Mouse (Mus musculus): Measurements from ENCODE around the gene Gm9970. TPM values are rescaled to one million over a fixed set of nuclear protein-coding genes. Genes with fewer than 3 reads are reported as not detected.
"Not testable (repeated sequence)": the region's sequence is repeated elsewhere in the genome, so short reads cannot be mapped to it uniquely, and the experiment has no call there.

Gm9970 gene
- total RNA-seq, 2 experiments from 2014 or later, result 0.74 TPM; not detected in 1

DNA sequence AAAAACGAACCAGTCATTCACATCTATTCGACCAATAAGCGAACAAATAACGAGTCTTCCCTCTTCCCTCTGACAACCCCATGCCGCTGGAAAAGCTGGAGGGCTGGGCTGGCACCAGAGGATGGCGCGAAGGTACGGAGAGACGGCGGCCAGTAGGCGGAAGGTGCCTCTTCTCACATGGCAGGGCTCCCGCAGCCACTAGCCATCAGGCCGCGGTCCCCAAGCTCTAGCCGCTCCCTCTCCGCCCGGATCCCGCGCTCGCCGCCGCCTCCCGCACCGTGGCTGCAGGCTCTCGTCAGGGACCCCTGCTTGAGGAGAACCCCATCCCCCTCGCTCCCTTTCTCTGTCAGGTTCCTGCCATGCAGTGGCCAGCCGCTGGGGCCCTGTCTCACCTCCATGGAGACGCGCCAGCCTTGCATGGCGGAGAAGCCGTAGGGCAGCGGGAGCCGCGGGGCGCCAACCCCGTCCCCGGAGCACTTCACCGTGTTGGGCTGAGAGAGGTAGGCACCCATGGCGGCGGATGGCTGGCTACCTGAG lies 21.1 kb downstream of the Gm9970 start:
- Histone ChIP-seq H3K4me3 (peak overlapping the region; percentile 98), H3K27ac (peak overlapping the region; percentile 90)
- no peak for DNase-seq (ENCODE audit: low spot score in 2 of 2)
- peak; percentile 50 for TF ChIP-seq CTCF (conservative IDR thresholded peaks at IDR 0.05)

DNA sequence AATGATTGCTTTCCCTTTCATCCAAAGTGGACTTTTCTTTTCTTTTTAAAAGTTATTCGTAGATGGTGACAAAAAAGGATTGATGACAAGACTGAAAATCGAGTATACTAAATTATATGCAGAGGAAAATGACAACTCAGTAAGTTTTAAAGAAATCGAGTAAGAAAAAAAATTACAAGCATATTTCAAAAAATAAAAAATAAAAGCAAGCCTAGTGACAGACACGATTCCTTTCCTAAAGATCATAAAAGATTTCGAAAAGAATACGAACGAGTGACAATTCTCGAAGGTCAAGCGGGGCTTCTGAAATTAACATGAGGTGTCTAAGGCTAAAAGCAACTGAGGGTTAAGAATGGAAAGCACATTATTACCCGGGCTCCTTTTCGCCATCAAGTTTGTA lies 21.6 kb downstream of the Gm9970 start:
- peak overlapping the region; percentile 98 for H3K4me3 ChIP-seq
- no peak for DNase-seq (ENCODE audit: low spot score in 2 of 2)
- no peak for TF ChIP-seq CTCF (conservative IDR thresholded peaks at IDR 0.05)
- H3K27ac ChIP-seq, result peak overlapping the region; percentile 90

DNA sequence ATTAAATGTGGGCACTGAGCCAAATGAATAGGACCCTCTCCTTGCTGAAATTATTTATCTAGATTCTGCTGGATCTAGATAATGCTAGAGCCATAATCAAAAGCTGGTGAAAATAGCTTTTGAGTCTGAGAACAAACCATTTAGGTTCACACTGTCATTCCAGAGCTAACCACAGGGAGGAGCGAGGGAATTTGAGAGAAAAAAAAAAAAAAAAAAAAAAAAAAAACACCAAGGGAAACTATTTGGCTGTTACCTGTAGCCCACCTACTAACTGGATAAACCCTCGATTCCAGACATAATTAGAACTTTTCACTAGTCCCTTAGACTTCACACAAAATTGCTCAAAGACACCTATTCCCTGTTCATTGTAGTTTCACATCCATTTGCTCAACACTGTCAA lies 22.0 kb downstream of the Gm9970 start:
- peak overlapping the region; percentile 47; the same call in 1 of the 2 replicates for H3K27ac ChIP-seq
- peak; percentile 78 for TF ChIP-seq CTCF (conservative IDR thresholded peaks at IDR 0.05)
- peak overlapping the region; percentile 98 for H3K4me3 ChIP-seq
- DNase-seq (ENCODE audit: low spot score in 2 of 2), result no peak

DNA sequence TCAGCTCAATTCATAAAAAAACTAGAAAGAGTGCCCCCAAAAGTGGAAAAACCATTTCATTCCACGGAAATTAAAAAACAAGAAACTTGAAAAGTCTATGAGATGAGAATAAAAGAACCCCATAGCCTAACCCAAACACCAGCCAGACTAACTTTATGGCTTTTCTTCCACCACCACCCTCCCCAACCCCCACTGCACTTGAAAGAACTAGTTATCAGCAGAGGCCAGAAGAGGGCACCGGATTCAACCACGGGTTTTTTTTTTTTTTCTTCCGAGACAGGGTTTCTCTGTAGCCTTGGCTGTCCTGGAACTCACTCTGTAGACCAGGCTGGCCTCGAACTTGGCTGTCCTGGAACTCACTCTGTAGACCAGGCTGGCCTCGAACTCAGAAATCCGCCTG lies 22.7 kb downstream of the Gm9970 start:
- Histone ChIP-seq H3K27ac (no peak overlapping the region), H3K4me3 (no peak overlapping the region)
- DNase-seq (ENCODE audit: low spot score in 2 of 2), result no peak
- no peak for TF ChIP-seq CTCF (conservative IDR thresholded peaks at IDR 0.05)

DNA sequence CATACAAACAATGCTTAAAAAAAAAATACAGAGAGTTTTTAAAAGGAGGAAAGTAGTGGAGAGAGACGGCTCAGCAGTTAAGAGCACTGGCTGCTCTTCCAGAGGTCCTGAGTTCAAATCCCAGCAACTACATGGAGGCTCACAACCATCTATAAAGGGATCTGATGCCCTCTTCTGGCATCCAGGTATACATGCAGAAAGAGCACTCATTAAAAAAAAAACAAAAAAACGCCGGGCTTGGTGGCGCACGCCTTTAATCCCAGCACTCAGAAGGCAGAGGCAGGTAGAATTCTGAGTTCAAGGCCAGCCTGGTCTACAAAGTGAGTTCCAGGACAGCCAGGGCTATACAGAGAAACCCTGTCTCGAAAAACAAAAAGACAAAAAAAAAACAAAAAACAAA lies 24.5 kb downstream of the Gm9970 start:
- DNase-seq (ENCODE audit: low spot score in 2 of 2); H3K4me3 ChIP-seq; H3K27ac ChIP-seq: not testable (repeated sequence)

DNA sequence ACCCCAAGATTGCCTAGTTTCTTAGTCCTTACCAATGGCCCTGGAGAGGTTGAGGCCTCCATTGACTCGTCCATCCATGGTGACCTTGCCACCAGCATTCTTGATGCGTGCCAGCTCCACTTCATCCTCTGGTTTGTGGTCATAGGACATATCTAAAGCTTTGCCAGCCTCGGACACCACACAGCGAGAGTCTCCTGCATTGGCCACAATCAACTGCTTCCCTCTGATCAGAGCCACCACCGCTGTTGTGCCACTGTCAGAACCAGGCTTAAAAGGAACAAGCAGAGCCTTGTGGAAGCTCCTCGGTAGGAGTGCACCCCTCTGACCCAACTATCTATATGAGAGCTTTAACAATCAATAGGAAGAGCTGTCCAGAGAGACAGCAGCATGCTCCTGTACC lies 36.6 kb downstream of the Gm9970 start:
- no peak for DNase-seq (ENCODE audit: low spot score in 2 of 2)
- no peak for TF ChIP-seq CTCF (conservative IDR thresholded peaks at IDR 0.05)
- no peak overlapping the region for H3K27ac ChIP-seq
- no peak overlapping the region for H3K4me3 ChIP-seq

DNA sequence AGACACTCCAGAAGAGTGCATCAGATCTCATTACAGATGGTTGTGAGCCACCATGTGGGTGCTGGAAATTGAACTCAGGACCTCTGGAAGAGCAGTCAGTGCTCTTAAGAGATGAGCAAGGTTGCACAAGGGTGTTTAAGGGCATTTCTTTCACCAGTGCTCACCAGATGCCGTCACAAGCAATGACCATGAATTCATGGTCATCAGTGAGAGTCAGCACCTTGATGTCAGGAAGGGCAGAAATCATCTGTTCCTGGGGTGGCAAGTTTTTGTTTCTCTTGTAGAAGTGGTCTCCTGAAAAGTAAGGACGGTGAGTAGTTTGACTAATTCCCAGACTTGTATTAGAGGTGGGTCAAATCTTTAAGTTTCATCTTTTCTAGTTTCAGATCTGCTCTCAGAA lies 37.2 kb downstream of the Gm9970 start:
- no peak for TF ChIP-seq CTCF (conservative IDR thresholded peaks at IDR 0.05)
- no peak overlapping the region for H3K4me3 ChIP-seq
- no peak for DNase-seq (ENCODE audit: low spot score in 2 of 2)
- H3K27ac ChIP-seq, result no peak overlapping the region

DNA sequence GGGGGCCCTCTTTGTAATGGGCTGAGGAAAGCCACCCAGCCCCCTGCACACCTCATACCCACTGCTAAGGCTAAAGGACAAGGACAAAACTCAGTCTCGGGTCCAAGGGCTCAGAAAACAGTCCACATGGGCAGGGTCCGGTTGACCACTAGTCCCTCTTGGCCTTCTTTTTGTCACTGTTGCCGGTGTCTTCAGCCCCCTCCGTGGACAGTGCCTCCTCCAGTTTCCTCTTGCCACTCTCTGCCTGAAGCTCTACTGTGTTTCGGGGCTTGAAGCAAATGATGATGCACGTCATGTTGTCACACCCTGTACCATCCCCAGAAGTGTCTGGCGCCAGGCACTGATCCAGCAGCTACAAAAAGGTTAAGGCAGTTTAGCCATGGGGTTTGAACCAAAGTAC lies 38.1 kb downstream of the Gm9970 start:
- no peak for TF ChIP-seq CTCF (conservative IDR thresholded peaks at IDR 0.05)
- no peak for DNase-seq (ENCODE audit: low spot score in 2 of 2)
- Histone ChIP-seq H3K4me3 (peak overlapping the region; percentile 87), H3K27ac (peak overlapping the region; percentile 92; the same call in 1 of the 2 replicates)

DNA sequence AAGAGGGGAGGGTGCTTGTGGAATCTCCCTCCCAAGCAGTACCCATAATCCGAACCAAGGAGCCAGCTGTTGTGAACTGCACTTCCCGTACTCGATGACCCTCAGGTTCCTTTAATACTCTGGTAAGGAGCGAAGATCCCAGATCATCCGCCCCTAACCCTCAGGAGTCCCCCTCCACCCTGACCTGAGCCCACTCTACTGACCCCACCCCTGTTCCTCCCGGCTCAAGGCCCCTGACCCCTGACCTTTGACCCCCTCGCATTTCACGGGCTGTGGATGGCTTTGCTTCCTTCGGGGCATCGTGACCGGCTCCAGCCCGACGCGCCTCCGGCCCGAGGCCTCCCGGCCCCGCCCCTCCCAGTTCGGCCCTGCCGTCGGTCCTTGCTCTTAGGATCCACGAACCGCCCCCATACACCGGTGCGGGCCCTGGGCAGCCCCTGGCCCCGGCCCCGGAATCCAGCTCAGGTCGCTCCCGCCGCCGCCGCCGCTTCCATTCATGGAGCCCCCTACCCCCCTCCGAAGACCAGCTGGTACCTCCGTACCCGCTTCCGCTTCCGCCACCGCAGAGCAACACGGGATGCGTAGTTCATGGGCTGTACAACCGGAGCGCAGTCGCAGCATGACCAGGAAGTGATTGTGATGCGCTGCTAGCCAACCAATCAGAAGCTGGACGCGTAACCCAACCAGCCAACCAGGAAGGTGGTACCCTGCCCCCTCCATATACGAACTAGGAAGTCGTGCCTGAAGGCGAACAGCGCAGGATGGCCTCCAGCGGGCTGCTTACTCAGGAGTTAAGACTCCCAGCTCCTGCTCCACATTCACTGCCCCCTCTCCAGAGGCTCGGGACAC lies 39.1 kb downstream of the Gm9970 start, which contains the start of gene Zfp513:
Zfp513 (minus strand) TSS at position 562 of the 849 bp plus-strand sequence.
- peak; percentile 92 to 99 for DNase-seq (ENCODE audit: low spot score in 2 of 2)
- peak within 1 kb of the TSS; percentile 87 for H3K4me3 ChIP-seq
- TF ChIP-seq CTCF (conservative IDR thresholded peaks at IDR 0.05), result 0 out of 2 replicates have a peak, but pooled peaks have one; percentile 16
- peak within 1 kb of the TSS; percentile 92 for H3K27ac ChIP-seq

DNA sequence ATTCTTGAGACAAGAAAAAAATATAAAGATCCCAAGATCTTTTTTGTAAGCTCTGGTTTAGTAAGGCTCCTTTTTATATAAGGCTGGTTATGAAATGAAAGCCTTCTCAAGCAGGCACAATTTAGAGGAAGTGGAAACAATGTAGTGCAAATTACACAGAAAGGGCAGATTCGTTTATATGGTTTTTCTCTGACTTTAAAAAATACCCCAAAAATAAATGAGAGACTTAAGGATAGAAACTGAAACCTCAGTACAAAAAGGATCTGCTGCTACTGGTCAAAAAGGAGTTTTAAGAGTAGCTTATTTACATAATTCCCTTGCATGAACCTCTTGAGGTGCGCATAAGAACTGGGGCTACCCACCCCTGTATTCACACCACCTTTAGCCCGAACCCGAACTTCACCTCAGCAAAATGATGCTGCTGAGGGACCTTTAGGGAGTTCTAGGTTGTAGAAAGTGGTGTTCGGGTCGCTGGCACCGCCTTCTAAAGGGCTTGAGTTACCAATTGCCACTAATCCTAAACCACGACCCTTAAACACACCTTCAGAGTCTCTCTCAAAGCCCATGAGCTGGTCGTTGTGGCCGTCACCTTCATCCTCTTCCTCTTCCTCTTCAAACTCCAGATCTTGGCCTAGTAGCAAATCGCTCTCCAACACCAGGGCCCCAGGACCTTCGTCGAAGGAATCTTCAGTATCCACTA lies 39.8 kb downstream of the Gm9970 start:
- no peak for DNase-seq (ENCODE audit: low spot score in 2 of 2)
- H3K27ac ChIP-seq, result peak overlapping the region; percentile 92
- H3K4me3 ChIP-seq, result peak overlapping the region; percentile 87
- no peak for TF ChIP-seq CTCF (conservative IDR thresholded peaks at IDR 0.05)

DNA sequence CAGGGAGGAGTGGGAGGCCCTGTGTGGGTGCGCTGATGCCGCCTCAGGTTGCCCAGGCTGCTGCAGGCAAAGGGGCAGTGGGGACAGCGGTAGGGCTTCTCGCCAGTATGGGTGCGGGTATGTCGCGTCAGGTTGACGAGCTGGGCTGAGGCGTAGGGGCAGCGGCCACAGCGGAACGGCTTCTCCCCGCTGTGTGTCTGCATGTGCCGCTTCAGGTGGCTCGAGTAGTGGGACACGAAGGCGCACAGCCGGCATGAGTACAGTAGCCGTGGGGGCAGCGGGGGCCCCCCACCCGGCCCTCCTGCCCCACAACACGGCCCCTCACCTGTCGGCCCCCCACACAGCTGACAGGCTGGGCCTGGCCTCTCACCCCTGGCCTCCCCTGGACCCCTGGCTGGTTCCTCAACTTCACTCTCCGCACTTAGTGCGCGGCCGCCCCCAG lies 40.7 kb downstream of the Gm9970 start:
- no peak for TF ChIP-seq CTCF (conservative IDR thresholded peaks at IDR 0.05)
- no peak overlapping the region; the same call in 1 of the 2 replicates for H3K4me3 ChIP-seq
- peak in 1 of 2 experiments; percentile 37 for DNase-seq (ENCODE audit: low spot score in 2 of 2)
- H3K27ac ChIP-seq, result peak overlapping the region; percentile 92; the same call in 1 of the 2 replicates

DNA sequence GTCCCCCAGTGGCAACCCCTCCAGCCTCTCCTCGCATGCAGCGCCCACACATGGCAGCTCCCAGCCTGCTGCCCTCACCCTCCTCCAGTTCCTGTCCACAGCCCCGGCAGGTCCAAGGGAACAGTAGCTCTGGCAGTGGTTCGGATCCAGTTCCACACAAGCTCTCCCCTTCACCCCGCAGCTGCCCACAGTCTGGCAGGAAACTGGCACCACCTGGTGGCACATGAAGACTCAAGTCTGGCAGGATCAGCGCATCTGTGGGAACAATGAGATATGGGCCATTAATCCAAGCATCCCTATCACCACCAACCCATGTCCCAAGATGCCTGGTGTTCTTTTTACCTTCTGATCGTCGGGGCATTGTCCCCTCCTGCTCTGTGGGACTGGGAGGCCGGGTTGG lies 41.1 kb downstream of the Gm9970 start:
- TF ChIP-seq CTCF (conservative IDR thresholded peaks at IDR 0.05), result peak; percentile 37
- no peak for DNase-seq (ENCODE audit: low spot score in 2 of 2)
- peak overlapping the region; percentile 46; the same call in 1 of the 2 replicates for H3K27ac ChIP-seq
- H3K4me3 ChIP-seq, result no peak overlapping the region; the same call in 1 of the 2 replicates

DNA sequence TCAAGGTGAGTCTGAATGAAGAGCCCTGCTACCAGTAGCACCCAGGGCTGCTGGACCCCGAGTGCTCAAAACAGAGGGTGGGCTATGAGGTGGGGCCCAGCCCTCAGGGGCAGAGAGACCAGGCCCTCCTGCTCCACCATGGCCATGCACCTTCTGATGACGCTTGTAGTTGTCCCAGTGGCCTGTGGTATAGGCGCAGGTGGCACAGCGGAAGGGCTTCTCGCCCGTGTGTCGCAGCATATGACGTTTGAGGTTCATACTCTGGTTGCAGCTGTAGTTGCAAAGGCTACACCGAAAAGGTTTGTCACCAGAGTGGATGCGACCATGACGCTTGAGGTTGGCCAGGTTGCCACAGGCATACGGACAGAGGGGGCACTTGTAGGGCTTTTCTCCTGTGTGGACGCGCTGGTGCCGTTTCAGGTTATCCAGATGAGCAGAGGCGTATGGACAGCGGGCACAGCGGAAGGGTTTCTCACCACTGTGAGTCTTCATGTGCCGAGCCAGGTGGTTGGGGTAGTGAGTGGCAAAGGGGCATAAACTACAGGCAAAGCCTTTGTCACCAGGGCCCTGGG lies 41.6 kb downstream of the Gm9970 start:
- H3K4me3 ChIP-seq, result no peak overlapping the region
- no peak for TF ChIP-seq CTCF (conservative IDR thresholded peaks at IDR 0.05)
- peak overlapping the region; percentile 46; the same call in 1 of the 2 replicates for H3K27ac ChIP-seq
- no peak for DNase-seq (ENCODE audit: low spot score in 2 of 2)
